Mouse (Mus musculus) ovary, postnatal 36 days (tissue): Measurements from ENCODE around the gene Cxcl17.

Experiments used
- DNase-seq: peaks from one replicate; pipeline ENCODE4 v3.0.0; 2022; ENCODE audit warnings: low spot score, mixed read lengths

The Cxcl17 gene

DNA sequence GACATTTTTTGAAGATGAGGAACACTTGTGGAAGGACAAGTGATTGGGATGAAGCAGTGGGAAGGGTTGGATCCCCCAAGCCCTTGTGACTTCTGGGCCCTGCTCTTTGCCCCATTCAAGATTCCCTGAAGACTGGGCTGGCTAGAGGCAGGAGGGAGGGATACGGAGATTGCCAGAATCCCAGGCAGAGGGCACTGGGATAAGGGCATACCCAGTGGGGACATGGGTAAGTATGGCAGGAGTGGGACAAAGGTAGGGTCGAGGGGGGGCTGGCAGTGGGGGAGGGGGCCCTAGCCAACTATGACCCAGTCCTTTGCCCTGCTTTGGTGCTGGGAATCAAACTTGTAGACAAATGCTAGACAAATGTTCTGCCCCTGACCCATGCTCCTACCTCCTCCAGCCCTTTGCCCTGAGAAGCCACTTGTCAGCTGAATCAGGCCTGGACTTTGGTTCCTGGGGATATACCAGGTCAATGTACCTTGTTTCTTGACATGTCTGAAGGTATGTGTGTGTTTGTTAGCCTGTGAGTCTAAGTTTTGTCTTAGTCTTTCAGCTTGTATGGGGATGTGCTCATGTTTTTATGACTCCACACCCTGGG lies 20.7 kb downstream of the Cxcl17 start:
- DNase-seq, result no peak

DNA sequence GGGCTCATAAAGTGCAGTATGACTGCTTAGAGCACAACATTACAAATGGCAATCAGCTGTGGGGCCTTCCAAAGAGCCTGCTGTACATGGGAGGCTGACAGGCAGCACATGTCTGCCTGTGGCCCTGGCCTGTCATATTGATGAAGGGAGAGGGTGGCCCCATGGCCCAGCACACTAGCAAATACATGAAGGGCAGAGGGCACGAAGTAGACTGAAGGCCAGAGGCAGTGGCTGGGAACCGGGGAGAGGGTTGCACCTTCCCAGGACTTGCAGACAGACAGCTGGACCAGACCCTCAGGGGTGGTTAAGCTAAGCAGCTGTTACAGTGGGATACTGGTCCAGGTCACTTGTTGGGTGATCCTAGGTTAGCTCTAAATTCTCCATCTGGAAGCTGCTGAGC lies 21.7 kb downstream of the Cxcl17 start:
- DNase-seq, result no peak

DNA sequence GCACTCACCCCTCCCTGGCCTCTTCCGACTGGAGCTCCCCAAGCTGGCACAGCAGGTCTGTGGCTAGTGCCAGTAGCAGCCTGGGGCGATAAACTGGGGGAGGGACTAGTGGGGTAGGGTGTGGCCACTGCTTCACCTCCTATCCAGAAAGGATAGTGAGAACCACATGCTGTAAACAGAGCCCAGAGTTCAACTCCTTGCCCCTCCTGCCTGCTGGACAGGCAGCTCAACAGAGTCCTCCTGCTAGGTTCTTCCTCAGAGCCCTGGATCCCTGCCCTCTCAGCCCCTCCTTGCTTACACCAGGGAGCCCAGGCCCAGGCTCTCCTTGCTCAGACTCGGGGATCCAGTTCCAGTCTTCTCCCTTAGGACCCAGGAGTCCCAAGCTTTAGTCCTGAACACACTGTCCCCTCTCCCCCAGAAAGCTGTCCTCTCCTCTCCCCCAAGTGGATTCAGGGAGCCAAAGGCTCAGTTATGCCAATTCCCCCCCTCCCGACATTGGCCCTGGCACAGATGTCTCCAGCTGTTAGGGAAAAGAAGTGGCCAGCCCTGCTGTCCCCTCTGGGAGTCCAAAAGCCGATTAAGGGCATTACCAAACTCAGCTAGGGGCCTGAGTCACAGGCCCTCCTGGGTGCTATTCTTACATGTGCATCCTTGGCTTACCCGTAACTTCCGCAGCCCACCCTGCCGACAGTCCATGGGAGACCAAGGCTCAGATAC lies 22.5 kb downstream of the Cxcl17 start:
- peak; percentile 71 for DNase-seq

DNA sequence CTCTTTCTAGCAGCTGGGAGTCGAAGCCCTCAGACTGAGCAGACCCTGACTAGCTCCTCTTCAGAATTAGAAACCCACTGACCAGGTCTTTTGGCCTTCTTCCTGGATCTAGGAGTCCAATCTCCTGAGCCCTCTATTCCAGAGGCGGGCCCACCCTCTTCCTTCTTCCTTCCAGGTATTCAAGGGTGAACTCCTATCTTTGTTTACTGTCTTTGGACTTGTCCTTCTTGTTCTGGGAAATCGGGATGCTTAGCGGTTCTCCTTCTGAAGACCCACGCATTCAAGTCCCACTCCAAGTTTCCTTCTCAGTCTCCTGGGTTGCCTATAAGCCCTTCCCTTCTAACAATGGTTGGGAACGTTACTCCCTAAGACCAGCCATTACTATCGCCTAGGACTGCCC lies 23.8 kb downstream of the Cxcl17 start:
- DNase-seq, result no peak

DNA sequence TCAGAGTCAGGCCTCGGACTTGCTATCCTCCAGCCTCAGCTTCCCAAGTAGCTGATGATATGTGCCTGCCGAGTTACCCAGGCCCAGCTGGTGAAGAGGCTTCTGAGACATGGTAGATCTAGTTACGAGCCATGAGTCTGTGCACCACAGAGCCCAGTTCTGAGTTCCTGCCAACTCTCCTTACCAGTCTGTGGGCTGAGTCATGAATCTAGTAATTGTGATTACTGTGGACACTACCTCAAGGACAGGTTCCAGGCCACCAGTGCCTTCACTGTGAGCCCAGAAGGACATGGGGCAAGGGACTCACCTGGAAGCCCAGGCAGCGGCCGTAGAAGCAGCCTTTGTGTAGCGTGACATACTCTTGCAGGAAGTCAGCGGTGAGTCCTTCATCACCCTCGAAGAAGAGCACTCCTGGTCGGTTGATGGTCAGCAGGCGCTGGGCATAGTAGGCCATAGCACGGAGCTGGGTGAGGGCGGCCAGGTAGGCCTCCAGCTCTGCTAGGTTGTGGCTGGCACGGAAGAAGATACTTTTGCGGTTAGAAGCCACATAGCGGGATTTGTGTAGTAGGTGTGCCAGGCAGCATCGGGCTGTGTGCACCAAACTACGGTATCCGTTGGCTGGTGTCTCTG lies 24.8 kb downstream of the Cxcl17 start:
- DNase-seq, result no peak

DNA sequence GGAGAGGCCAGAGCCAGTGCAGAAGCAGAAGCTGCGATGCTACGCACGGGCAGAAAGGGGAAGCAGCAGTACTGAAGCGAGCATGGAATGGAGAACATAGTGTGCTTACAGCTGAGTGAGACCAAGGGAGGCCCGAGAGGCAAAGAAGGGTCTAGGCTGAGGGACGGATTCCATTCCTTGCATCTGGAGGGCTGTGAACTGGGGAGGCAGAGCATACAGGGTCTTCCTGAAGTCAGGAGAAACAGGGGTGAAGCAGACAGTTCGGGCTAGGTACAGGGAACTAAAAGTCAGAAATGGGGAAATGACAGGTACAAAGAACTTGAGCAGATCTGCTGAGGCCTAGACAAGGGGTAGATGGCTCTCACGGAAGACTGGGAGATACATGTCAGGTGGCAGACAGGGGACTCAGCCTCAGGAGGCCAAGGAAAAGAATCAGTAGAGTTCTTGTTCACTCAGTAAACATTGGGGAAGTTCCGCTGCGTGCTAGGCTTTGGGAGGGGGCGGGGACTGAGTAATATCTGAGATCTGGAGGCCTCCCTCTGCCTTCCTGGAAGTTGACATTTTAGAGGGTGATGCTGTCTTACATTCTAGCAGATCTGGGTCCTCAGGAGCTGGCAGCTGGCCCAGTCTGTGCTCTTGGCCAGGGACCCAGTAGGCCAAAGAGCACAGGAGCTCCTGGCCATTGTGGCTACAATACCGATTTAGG lies 26.7 kb downstream of the Cxcl17 start:
- DNase-seq, result peak; percentile 82

DNA sequence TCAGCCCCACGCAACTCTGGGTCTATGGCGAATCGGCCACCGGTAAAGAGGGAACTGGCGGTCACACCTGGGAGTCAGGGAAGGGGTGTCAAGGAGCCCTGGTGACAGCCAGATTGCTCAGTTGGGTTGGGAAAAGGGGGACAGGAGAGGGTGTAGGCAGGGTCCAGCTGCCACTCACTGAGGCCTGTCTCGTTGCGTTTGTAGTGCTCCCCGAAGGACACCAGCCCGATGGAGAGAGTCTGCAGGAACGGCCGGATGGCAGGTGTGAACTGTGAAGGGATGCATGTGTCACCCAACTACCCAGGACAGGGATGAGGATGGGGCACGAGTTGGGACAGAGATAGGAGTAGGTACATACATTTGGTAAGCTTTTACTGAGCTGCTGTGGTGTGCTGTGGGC lies 27.4 kb downstream of the Cxcl17 start:
- no peak for DNase-seq

DNA sequence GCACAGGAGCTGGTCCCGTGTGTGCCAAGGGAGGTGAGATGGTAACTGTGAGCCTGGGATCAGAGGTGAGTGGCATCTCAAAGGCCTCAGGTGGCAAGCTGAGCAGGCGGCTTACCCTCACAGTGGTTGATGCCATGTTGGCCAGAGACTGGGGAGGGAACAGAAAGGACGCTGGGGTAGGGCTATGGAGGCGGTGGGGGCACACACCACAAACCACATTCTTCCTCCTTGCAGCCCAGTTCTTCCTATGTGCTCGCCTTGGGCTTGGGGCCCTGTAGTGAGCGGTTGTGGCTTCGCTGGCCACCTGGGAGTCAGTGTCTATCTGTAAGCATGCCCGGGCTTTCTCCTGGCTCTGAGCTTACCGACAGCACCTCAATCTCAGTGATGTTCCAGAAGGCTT lies 27.9 kb downstream of the Cxcl17 start:
- no peak for DNase-seq

DNA sequence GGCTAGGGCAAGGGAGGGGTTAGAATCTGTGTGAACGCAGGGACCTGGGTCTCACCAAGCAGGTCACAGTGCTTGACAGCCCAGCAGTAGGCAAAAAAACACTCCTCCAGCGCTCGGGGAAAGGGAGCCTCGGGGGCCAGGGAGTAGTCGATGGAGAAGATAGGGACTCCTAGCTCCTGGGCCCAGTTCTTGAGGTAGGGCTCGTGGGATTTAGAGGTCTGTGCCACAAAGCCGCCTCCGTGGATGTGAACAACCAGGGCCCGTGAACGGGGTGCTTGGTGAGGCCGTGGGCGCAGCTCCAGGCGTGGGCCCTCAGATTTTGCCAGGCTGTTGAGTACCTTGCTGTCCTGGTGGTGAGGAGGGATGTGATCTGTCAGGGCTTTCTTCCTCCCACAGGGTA lies 28.4 kb downstream of the Cxcl17 start:
- DNase-seq, result no peak

DNA sequence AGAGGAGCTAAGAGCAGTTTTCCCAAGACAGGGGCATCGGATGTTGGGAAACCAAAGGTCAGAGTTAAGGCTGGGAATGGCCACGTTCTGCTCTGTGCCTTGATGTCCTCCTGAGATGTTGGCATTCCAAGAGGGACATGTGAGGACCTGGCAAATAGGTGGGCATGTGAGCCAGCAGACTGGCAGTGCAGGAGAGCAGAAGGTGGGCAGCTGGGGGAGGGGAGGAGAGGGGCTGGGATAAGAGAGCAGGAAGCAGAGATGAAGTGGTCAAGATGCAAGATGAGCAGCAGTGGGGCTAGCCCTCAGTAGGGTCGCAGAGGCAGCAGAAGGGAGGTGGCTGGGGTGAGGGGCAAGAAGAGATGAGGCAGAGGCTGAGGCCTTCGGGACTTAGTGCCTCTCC lies 28.8 kb downstream of the Cxcl17 start:
- DNase-seq, result no peak

DNA sequence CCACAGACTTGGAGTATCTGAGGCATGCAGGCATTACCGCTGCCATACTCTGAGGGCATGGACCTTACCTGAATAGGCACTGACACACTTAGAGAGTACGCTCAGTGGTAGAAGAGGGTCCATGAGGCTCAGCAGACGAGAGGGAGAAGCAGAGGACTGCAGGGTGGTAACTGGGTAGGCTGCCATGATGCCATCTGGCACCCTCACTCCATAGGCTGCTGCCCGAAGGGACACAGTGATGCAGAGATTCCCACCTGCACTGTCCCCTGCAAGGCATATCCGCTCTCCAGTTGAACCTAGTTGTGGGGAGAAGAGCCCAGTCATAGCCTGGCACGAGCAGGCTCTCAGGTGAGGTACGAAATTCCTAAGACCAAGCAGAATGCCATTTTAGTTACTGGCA lies 29.3 kb downstream of the Cxcl17 start:
- DNase-seq, result no peak

DNA sequence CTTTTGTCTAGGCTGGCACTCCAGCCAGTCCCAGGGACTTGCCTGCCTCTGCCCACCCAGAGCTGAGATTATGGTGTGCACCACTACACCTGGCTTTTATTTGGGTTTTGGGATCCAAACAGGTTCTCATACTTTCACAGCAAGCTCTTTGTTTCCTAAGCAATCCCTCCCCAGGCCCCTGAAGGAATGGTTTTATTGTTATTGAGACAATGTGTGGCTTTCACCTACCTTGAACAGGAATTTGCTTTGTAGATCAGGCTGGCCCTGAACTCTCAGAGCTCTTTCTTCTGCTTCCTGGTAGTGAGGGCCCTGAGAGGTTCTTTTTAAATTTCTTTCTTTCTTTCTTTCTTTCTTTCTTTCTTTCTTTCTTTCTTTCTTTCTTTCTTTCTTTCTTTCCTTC lies 30.1 kb downstream of the Cxcl17 start:
- DNase-seq, result no peak

DNA sequence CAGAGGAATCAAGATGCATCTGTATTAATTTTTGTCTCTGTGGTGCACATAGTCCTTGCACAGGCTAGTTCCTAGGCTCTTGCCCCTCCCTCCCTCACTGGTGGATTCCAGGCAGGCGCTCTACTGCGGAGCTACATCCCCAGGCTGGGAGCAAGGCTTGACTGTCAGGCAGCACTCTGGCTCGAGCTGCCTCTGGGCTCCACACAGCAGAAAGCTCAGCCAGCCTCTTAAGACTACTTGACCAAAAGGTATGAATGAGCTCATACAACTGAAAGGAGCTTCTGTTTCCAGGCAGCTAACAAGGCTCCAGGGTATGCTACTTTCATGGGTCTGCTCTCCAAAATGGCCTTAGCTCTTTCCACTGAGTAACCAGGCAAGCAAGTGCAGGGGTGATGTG lies 31.4 kb downstream of the Cxcl17 start:
- DNase-seq, result no peak

DNA sequence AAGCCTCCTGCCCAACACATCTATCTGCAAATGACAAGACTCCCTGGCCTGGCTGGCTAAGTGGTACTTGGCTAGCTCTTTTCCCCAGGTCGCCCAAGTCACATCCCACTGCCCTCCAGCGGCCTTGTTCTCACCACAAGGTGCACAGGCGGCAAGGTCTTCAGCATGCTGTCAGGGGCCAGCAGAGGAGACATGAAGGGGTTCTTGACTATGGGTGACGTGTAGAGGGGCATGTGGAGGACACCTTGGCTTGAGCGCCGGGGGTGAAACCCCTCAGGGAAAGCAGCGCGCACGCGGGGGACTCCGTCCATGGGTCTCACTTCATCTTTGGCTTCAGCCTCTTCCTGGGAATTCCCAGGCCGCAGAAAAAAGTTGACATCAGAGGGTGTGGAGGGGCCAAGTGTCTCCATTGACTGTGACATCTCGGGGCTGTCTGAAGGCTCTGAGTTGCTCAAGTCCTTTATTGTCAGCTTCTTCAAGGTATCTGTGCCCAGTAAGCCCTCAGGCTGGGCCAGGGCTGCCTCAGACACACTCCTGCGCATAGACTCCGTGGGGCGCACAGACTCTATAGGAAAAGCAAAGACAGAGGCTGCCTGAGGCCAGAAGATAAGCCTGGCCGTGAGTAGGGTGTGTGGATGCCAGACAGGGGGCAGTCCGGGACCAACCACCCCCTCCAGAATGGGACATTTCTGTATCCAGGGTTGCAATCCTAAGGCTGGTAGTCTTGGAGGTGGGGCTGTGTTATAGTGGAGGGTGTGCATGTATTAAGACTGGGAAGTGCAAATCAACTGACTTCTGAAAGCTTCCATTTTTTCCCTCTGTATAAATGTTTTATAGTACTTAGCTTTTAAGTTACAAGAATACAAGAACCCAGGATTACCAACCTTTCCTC lies 32.0 kb downstream of the Cxcl17 start:
- no peak for DNase-seq

DNA sequence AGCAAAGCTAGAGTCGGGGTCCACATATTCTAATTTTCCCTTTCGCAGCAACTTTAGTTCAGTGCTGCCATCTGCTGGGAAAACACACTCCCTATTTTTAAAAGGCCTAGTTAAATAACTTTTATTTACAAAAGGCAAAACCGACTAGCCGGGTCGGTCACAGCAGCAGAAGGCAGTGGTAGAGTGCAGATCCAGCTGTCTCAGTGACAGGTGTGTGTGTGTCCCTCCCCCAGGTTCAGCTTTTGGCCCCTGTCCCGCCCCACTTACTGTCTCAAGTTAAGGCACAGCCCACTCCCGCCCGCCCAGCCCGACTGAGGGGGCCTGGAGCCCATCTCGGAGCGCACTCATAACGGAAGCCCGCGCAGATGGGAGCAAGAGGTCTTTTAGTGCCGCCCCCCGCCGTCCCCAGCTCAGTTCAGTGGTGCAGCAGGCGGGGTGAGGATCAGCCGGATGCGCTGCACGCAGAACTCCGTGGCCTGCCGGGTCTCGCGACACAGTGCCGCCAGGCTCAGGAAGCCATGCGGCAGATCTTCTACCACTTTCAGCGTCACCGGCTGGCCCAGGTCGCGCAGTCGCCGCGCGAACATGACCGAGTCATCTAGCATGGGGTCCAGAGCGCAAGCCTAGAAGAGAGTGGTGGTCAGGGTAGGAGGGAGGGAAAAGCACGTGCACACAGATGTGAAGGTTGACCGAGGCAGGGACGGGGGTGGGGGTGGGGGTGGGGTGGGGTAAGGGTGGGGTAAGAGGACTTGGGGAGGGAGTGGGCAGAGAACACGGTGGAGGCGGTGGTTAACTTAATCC lies 32.9 kb downstream of the Cxcl17 start:
- no peak for DNase-seq

DNA sequence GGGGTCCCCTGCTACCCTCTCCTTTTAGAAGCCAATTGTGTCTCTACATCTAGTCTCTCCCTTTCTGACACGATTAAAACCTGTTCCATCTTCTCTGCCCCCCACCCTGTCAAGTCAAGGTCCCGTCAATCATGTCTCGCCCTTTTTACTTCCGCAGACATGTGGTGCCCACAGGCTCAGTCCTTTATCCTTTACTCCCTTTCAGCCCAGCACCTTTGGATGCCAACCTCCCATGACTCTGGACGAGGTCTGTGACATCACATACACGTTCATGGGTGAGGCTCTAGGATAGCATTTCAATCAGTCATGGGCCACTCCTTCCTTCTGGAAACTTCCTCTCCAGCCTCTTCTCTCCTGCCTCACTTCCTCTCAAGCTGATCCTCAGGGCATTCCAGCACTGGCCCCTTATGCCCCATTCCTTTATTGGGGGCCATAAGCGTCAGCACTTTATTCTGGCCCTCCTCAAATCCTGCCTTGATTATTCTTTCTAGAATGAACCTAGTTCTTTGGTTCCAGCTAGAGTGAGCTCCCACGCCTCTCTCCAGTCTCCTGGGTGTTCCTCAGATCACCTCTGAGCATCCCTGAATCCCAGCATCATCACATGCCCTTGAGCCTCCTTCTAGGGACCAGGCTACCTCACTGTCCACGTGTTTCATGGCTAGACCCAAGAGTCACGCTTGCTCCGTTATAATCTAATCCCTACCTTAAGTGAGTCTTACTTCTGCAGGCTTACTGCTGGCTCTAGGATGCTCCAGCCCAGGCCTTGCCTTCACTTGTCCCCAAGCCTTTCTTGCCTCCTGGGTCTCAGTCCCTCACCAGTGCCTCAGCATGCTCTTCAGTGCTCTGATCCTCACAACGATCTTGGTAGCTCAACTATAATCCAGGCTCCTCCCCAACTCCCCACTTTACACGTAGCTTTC lies 34.2 kb downstream of the Cxcl17 start:
- DNase-seq, result no peak

DNA sequence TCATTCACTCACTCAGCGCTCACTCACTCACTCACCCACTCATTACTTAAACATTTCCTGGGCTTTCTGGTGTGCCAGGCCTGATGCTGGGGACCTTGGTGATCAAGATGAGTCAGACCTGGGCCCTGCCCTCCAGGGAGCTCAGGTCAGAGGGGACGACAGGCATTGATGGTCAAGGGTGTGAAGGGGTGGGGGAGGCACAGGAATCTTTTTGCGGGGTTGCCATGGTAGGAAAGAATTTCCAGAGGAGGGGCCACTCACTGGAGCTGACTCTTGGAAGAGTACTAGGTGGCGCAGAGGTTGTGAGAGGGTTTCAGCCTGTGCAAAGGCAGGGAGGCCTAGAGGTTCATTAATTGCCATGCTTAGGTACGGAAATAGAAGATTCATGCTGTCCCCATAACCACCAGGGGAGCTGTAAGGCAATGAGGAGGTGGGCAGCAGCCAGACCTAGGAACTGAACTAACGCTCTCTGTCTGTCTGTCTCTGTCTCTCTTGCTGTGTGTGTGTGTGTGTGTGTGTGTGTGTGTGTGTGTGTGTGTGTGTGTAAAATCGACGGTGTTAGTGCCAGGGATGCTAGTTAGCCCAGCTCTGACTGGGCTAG lies 35.5 kb downstream of the Cxcl17 start:
- no peak for DNase-seq

DNA sequence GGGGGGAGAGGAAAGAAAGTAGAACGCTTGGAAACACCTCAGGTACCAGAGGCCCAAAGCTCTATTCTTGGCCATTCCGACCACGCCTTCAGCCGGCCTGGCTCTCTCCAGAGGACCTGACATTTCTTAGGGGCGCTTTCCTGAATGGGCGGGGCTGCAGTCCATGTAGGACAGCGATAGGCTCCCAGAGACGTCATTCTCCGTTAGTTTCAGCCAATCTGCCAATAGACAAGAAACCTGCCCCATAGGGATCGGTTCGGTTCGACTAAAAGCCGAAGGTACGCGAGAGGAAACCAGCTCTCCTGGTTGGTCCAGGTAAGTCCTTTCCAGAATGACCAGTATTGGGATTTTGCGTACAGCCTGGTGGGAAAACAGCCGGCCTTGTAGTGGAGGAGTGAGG lies 36.1 kb downstream of the Cxcl17 start:
- peak; percentile 83 for DNase-seq

DNA sequence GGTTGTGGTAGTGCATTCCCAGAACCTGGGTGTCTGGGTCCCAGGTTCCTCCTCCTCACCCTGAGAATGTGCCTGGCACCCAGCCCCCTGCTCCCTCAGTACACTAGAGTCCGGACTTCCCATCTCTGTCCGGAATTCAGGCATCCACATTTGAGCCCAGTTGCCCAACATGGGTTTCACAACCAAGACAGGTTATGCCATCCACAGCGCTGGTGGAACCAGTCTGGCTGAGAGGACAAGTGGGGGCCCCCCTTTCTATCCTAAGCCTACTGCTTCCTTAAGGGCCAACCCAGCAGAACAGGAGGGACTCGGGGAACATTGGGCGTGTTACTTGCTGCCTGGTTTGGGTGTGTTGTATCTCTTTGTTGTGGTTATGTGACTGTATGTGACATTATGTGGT lies 40.2 kb downstream of the Cxcl17 start:
- no peak for DNase-seq
